Mouse (Mus musculus) embryonic stem cell, embryonic (primary cell): ENCODE results near the gene Acbd5.

Experiments
- CTCF ChIA-PET, 4 experiments: fragments of 300-600 bp in 2 of 4; fragments of 350-600 bp in 2 of 4; sonication (Branson Sonifier 250); formaldehyde crosslinking; loops; one replicate each; lab custom pipeline; 2022; ENCODE audit warnings: inconsistent platforms in 2 of 4; lab: Charles Lee
- POLR2A ChIA-PET, 4 experiments: fragments of 300-600 bp in 2 of 4; fragments of 350-600 bp in 2 of 4; sonication (Branson Sonifier 250); formaldehyde crosslinking; loops; one replicate each; lab custom pipeline; 2022; ENCODE audit warnings: antibody characterized with exemption in 4 of 4, inconsistent platforms in 1 of 4; lab: Charles Lee

Gene Acbd5

DNA sequence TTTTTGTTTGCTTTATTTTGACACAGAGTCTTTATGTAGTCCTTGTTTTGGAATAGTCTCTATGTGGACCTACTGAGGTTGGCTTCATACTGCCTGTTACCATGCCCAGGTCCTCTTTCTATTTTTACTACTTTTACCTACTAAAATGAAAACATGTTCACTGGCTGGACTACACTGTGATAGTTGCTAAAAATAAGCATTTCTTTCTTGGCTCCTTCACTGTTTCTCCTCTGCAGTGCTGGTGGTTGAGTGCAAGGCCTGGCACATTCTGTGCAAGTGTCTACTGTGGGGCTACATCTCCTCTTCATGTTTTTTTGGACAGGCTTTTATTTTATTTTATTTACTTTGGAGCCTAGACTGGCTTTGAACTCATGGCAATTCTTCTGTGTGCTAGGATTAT is 51.6 kb downstream of the Acbd5 start:
- CTCF ChIA-PET: no interaction called here
- POLR2A ChIA-PET: interaction anchor here in 1 of 4 experiments (0.9 to 1.7 kb wide), 3 partner anchors 9 to 13 kb away, joined by 3 to 4 read pairs (median 4); no protein-coding TSS in a partner anchor

GRCm38 (mm10) chr2:23155199-23155621 is 87.2 kb downstream of the Acbd5 start:
- ChIA-PET CTCF (no interaction called here), POLR2A (interaction anchor here in 3 of 4 experiments (0.5 to 5.2 kb wide), 27 partner anchors 7 to 263 kb away, joined by 3 to 60 read pairs (median 5); partner anchors contain the start of genes Pdss1 (in 2 of the 3), Abi1 (in 1 of the 3) and Acbd5 (in 1 of the 3))

DNA sequence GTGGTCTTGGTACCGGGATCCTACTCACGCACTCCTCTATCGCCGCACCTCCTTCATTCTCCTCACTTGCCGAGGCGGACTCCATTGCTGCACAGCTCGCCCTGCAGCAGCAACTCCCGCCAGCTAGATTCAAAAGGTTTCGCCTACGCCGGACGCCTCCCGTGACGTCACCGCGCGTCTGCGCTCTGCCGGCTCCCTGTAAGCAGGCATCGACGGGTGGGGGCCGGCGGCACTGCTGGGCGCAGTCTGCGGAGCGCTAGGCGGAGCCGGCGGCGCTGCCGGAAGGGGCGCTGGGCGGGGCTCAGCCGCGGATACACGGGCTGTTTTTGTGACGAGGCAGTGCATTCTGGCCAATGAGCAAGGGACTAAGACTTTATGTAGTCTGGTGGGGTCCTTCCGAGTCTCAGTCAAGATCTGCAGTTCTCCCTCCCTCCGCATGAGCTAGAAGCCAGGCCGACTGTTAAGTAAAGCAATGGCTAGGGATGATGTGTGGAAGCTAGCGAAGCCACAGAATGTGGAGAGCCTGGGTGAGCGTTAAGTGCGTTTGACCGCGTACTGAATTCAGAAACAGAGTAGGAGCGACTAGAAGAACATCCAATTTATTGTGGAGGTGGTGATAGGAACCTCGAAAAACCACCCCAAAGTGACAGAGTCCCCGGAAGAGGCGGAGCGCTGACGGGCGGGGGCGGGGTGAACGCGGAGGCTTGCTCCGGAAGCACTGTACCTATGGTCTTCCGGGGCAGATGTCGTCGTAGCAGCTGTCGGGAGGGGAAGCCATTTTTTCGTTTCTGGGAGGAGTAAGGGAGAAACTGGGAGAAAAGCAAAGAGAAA is 88.0 kb downstream of the Acbd5 start, which contains the start of the genes Mastl and Yme1l1:
TSS of gene Mastl (minus strand) at position 248 of the 831 bp plus-strand sequence.
TSS of gene Yme1l1 (plus strand) at position 593 of the 831 bp plus-strand sequence.
- ChIA-PET CTCF (interaction anchor here in 2 of 4 experiments (0.6 to 0.9 kb wide), 2 partner anchors 11 to 112 kb away, joined by 3 read pairs; no protein-coding TSS in a partner anchor), POLR2A (interaction anchor here (0.5 to 5.2 kb wide), 33 partner anchors 8 to 261 kb away, joined by 3 to 60 read pairs (median 5); partner anchors contain the start of genes Pdss1 (in 3 of the 4), Abi1 (in 1 of the 4) and Acbd5 (in 1 of the 4))

GRCm38 (mm10) chr2:23156608-23157081 is 88.7 kb downstream of the Acbd5 start:
- ChIA-PET POLR2A (interaction anchor here (0.5 to 5.2 kb wide), 24 partner anchors 8 to 261 kb away, joined by 3 to 60 read pairs (median 6); partner anchors contain the start of genes Pdss1 (in 2 of the 4), Abi1 (in 1 of the 4) and Acbd5 (in 1 of the 4)), CTCF (interaction anchor here in 2 of 4 experiments (0.6 to 0.9 kb wide), 2 partner anchors 10 to 111 kb away, joined by 3 read pairs; no protein-coding TSS in a partner anchor)
